Comparison of ENCODE assay signal across 10 mouse cellular contexts in genomic region chr4:131915821-131916328, GRCm38 (mm10). TPM values are rescaled to one million over a fixed set of nuclear protein-coding genes. Genes with fewer than 3 reads are reported as not detected.
DNase-seq lines count a peak whose midpoint lies in the region; ATAC-seq and TF ChIP-seq lines count a peak whose summit lies in the region.
"Had no signal": no experiment of that assay in that cellular context is flagged by ENCODE, and none has a peak within 500 bp of the region (broad histone marks: within the 10 kb centered on the region; RNA-seq: fewer than 3 reads in every experiment).

No protein-coding gene starts in this region.

- H3K9me3 ChIP-seq in heart, embryonic 13.5 days = no peaks in the 10 kb centered on the region
- H3K9me3 ChIP-seq in E14TG2a.4 (ENCODE audit: low read length) = no peaks in the 10 kb centered on the region
- H3K9me3 ChIP-seq in forebrain, embryonic 12.5 days = no peaks in the 10 kb centered on the region
- H3K9me3 ChIP-seq in limb, embryonic 12.5 days = no peaks in the 10 kb centered on the region

- intact Hi-C loops in heart, postnatal 25 days (cut with DNase I) = loop anchor here (2.0 to 5.0 kb wide), 2 partner anchors 51 to 163 kb away; no protein-coding TSS in a partner anchor
- intact Hi-C loops in left cerebral cortex, postnatal 25 days (cut with DNase I) = loop anchor here (5.0 kb wide), 1 partner anchor 51 kb away; no protein-coding TSS in a partner anchor

- peaks cover 77% of the 10 kb centered on the region for H3K4me1 ChIP-seq in heart, embryonic 13.5 days
- H3K4me1 ChIP-seq in E14TG2a.4 (replicated peaks; ENCODE audit: low read depth, low read length) = peaks cover 67% of the 10 kb centered on the region
- peaks cover 45% of the 10 kb centered on the region for H3K4me1 ChIP-seq in forebrain, embryonic 12.5 days
- H3K4me1 ChIP-seq in limb, embryonic 12.5 days (replicated peaks) = peaks cover 85% of the 10 kb centered on the region

- H3K27ac ChIP-seq in heart, embryonic 13.5 days (replicated peaks) = no peak overlapping the region
- H3K27ac ChIP-seq in forebrain, embryonic 12.5 days = no peak overlapping the region
- no peak overlapping the region for H3K27ac ChIP-seq in limb, embryonic 12.5 days
- H3K27ac ChIP-seq: left cerebral cortex, adult 2 months had no signal

- WGBS in heart, embryonic 13.5 days = 27% methylated on average over 13 of the region's 13 CpGs
- 24% methylated on average over 13 of the region's 13 CpGs for WGBS in forebrain, embryonic 12.5 days
- WGBS in limb, embryonic 12.5 days = 16% methylated on average over 13 of the region's 13 CpGs

- H3K9ac ChIP-seq in heart, embryonic 13.5 days = peak overlapping the region; percentile 74
- 0 out of 2 replicates have a peak overlapping the region, but pooled peaks have one; percentile 27 for H3K9ac ChIP-seq in forebrain, embryonic 12.5 days
- no peak overlapping the region; the same call in 1 of the 2 replicates for H3K9ac ChIP-seq in limb, embryonic 12.5 days (replicated peaks)

- H3K36me3 ChIP-seq in heart, embryonic 13.5 days = no peaks in the 10 kb centered on the region
- H3K36me3 ChIP-seq in E14TG2a.4 (ENCODE audit: insufficient read depth, low read length) = no peaks in the 10 kb centered on the region
- H3K36me3 ChIP-seq in forebrain, embryonic 12.5 days (replicated peaks) = no peaks in the 10 kb centered on the region
- H3K36me3 ChIP-seq in limb, embryonic 12.5 days = no peaks in the 10 kb centered on the region

- peak overlapping the region; percentile 46; the same call in 1 of the 2 replicates for H3K4me3 ChIP-seq in heart, embryonic 13.5 days
- H3K4me3 ChIP-seq in E14TG2a.4 (replicated peaks; ENCODE audit: low read length) = peak overlapping the region; percentile 35; the same call in 1 of the 2 replicates
- H3K4me3 ChIP-seq in forebrain, embryonic 12.5 days (replicated peaks) = peak overlapping the region; percentile 33; the same call in 1 of the 2 replicates
- no peak overlapping the region for H3K4me3 ChIP-seq in limb, embryonic 12.5 days (replicated peaks)

- no peak for ATAC-seq in heart, embryonic 13.5 days (ENCODE audit: extremely low read depth, insufficient number of reproducible peaks, low FRiP score, low TSS enrichment)
- ATAC-seq in forebrain, embryonic 12.5 days (ENCODE audit: low FRiP score) = no peak
- no peak for ATAC-seq in limb, embryonic 12.5 days (ENCODE audit: insufficient number of reproducible peaks, insufficient read depth, low FRiP score, low TSS enrichment, low read depth)
- ATAC-seq: activated CD4-positive, CD25-positive, alpha-beta regulatory T cell, adult 4 months had no signal

- peak overlapping the region; percentile 74 for H3K4me2 ChIP-seq in heart, embryonic 13.5 days
- peak overlapping the region; percentile 53 for H3K4me2 ChIP-seq in forebrain, embryonic 12.5 days
- H3K4me2 ChIP-seq in limb, embryonic 12.5 days = peak overlapping the region; percentile 57

- no peak for TF ChIP-seq CTCF in E14TG2a.4 (conservative IDR thresholded peaks at IDR 0.05; ENCODE audit: low read length)

- DNase-seq in heart, postnatal 25 days (ENCODE audit: low spot score) = no peak
- no peak for DNase-seq in left cerebral cortex, postnatal 25 days (ENCODE audit: low spot score in 2 of 2)
- no peak for DNase-seq in ovary, postnatal 36 days (ENCODE audit: low spot score)
- DNase-seq in layer of hippocampus, adult 9-11 months = no peak

- H3K27me3 ChIP-seq in heart, embryonic 13.5 days (replicated peaks) = peaks cover 55% of the 10 kb centered on the region
- peaks cover 76% of the 10 kb centered on the region for H3K27me3 ChIP-seq in E14TG2a.4 (ENCODE audit: insufficient read depth, low read length)
- peaks cover 98% of the 10 kb centered on the region for H3K27me3 ChIP-seq in forebrain, embryonic 12.5 days
- H3K27me3 ChIP-seq in limb, embryonic 12.5 days = peaks cover 61% of the 10 kb centered on the region

RNA-seq across cellular contexts. Expression of gene Tmem200b, which starts 5.7 kb away (rescaled TPM):
- polyA plus RNA-seq in heart, embryonic 13.5 days (2015; fragmentation: Nextera tagmentation; extraction: Ambion mirVana) = 1.5 and 1.9 TPM in 2 replicates
- total RNA-seq in heart, postnatal 25 days (2021) = 1 to 10 TPM; 5.9 to 9.6 TPM
- 0.24 and 0.50 TPM in 2 replicates for polyA plus RNA-seq in forebrain, embryonic 12.5 days (2016; fragmentation: Nextera tagmentation; extraction: Ambion mirVana)
- 2.2 and 2.5 TPM in 2 replicates for polyA plus RNA-seq in limb, embryonic 12.5 days (2016; fragmentation: Nextera tagmentation; extraction: Ambion mirVana)
- total RNA-seq in left cerebral cortex, postnatal 25 days (2021) = 10 to 100 TPM in 1 of 2 experiments, 1 to 10 TPM in 1; 8.1 to 11.3 TPM
- polyA plus RNA-seq: activated CD4-positive, CD25-positive, alpha-beta regulatory T cell, adult 4 months had no signal

RNA-seq across cellular contexts. Expression of gene Srsf4, which starts 42.5 kb away (rescaled TPM):
- 68.5 and 72.0 TPM in 2 replicates for polyA plus RNA-seq in heart, embryonic 13.5 days (2015; fragmentation: Nextera tagmentation; extraction: Ambion mirVana)
- 10 to 100 TPM; 32.8 to 38.4 TPM for total RNA-seq in heart, postnatal 25 days (2021)
- polyA plus RNA-seq in forebrain, embryonic 12.5 days (2016; fragmentation: Nextera tagmentation; extraction: Ambion mirVana) = 193 and 199 TPM in 2 replicates
- polyA plus RNA-seq in limb, embryonic 12.5 days (2016; fragmentation: Nextera tagmentation; extraction: Ambion mirVana) = 158 and 162 TPM in 2 replicates
- 10 to 100 TPM; 66.3 to 70.5 TPM for total RNA-seq in left cerebral cortex, postnatal 25 days (2021)
